10 mouse cellular contexts compared by ENCODE assay signal in the genomic region with DNA sequence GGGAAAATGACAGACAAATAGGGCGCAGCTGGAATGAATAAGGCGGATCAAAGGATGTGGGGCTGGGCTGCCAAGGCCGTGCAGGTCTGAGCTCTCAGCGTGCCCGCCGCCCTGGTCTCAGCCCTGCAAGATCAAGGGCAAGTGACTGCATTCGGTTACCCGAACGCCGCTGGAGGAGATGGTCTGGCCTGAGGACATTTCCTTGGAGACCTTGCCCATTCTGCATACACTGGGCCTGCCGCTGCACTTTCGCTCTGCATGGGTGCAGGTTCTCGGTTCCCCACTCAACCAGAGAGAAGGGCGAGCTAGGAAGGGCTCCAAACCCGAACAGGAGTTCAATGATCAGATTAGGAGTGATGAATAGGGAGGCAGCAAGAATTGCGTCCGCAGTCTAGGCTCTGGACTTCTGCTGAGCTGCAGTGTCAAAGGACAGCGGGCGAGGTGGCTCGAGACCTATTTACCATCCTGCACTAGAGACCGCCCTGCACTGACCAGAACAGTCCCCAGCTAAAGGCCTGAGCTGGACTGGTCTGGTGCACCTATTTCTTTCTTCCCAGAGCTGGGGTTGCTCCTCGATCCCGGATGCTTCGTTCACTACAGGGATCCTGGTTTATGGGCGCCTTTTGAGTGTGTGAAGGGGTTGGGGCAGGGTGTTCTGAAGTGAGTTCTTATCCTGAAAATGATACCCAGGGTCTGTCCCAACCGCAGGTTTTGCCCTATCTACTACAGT. TPM values are rescaled to one million over a fixed set of nuclear protein-coding genes. Genes with fewer than 3 reads are reported as not detected.
DNase-seq lines count a peak whose midpoint lies in the region; ATAC-seq and TF ChIP-seq lines count a peak whose summit lies in the region.
"Had no signal": no experiment of that assay in that cellular context is flagged by ENCODE, and none has a peak within 500 bp of the region (broad histone marks: within the 10 kb centered on the region; RNA-seq: fewer than 3 reads in every experiment).

No protein-coding gene starts in this region.

- no peak overlapping the region for H3K27ac ChIP-seq in kidney, embryonic 15.5 days
- H3K27ac ChIP-seq in hindbrain, postnatal 0 days = peak overlapping the region; percentile 65; the same call in 1 of the 2 replicates
- H3K27ac ChIP-seq in midbrain, postnatal 0 days (ENCODE audit: low read depth, low read length) = peak overlapping the region; percentile 55; the same call in 1 of the 2 replicates

- no peak overlapping the region for H3K9ac ChIP-seq in kidney, embryonic 15.5 days
- H3K9ac ChIP-seq in hindbrain, postnatal 0 days (replicated peaks; ENCODE audit: low read length) = no peak overlapping the region
- H3K9ac ChIP-seq in midbrain, postnatal 0 days (replicated peaks; ENCODE audit: low read length, poor library complexity, severe bottlenecking) = no peak overlapping the region

- peaks cover 13% of the 10 kb centered on the region for H3K4me1 ChIP-seq in kidney, embryonic 15.5 days
- peaks cover 12% of the 10 kb centered on the region; the same call in 1 of the 2 replicates for H3K4me1 ChIP-seq in hindbrain, postnatal 0 days (ENCODE audit: insufficient read depth, low read length)
- peaks cover 5% of the 10 kb centered on the region; the same call in 1 of the 2 replicates for H3K4me1 ChIP-seq in midbrain, postnatal 0 days (ENCODE audit: insufficient read depth, low read length)

- DNase-seq in kidney, postnatal 25 days = no peak
- peak; percentile 60 for DNase-seq in embryo, embryonic 10 days (ENCODE audit: low spot score)
- DNase-seq in hindbrain, postnatal 0 days (ENCODE audit: low spot score) = peak; percentile 14
- no peak for DNase-seq in midbrain, postnatal 0 days (ENCODE audit: low spot score)
- DNase-seq in layer of hippocampus, adult 11-12 months (ENCODE audit: low spot score) = no peak
- DNase-seq in adrenal gland, adult 2 months = no peak
- no peak for DNase-seq in gastrocnemius, postnatal 10 days
- DNase-seq: kidney, adult 2 months had no signal

- no peaks in the 10 kb centered on the region for H3K9me3 ChIP-seq in kidney, embryonic 15.5 days (replicated peaks)
- no peaks in the 10 kb centered on the region for H3K9me3 ChIP-seq in hindbrain, postnatal 0 days (ENCODE audit: low read length)
- no peaks in the 10 kb centered on the region for H3K9me3 ChIP-seq in midbrain, postnatal 0 days (ENCODE audit: low read length)

- peak overlapping the region; percentile 42 for H3K4me3 ChIP-seq in kidney, embryonic 15.5 days (replicated peaks)
- H3K4me3 ChIP-seq in hindbrain, postnatal 0 days (ENCODE audit: low read length) = peak overlapping the region; percentile 36; the same call in 1 of the 2 replicates
- H3K4me3 ChIP-seq in midbrain, postnatal 0 days (ENCODE audit: low read depth, low read length) = no peak overlapping the region

- TF ChIP-seq CTCF in hindbrain, postnatal 0 days (IDR thresholded peaks at IDR 0.05; ENCODE audit: low read depth) = no peak
- no peak for TF ChIP-seq CTCF in midbrain, postnatal 0 days (IDR thresholded peaks at IDR 0.05)

- ATAC-seq in kidney, embryonic 15.5 days (replicated peaks; ENCODE audit: low FRiP score) = no peak
- no peak; the same call in 1 of the 2 replicates for ATAC-seq in hindbrain, postnatal 0 days
- ATAC-seq in midbrain, postnatal 0 days (ENCODE audit: low FRiP score) = no peak

- peak overlapping the region; percentile 64 for H3K4me2 ChIP-seq in kidney, embryonic 15.5 days
- H3K4me2 ChIP-seq in hindbrain, postnatal 0 days (ENCODE audit: low read depth, low read length) = peak overlapping the region; percentile 71
- peak overlapping the region; percentile 49; the same call in 1 of the 2 replicates for H3K4me2 ChIP-seq in midbrain, postnatal 0 days (ENCODE audit: low read depth, low read length, poor library complexity, severe bottlenecking)

- H3K36me3 ChIP-seq in kidney, embryonic 15.5 days = no peaks in the 10 kb centered on the region
- no peaks in the 10 kb centered on the region for H3K36me3 ChIP-seq in hindbrain, postnatal 0 days (ENCODE audit: insufficient read depth, low read length)
- H3K36me3 ChIP-seq in midbrain, postnatal 0 days (ENCODE audit: insufficient read depth, low read length) = no peaks in the 10 kb centered on the region

- peaks cover 97% of the 10 kb centered on the region for H3K27me3 ChIP-seq in kidney, embryonic 15.5 days
- H3K27me3 ChIP-seq in hindbrain, postnatal 0 days (ENCODE audit: insufficient read depth, low read length) = peaks cover 14% of the 10 kb centered on the region; the same call in 1 of the 2 replicates
- peaks cover 17% of the 10 kb centered on the region for H3K27me3 ChIP-seq in midbrain, postnatal 0 days (ENCODE audit: insufficient read depth, low read length)

- 3% methylated on average over 26 of the region's 26 CpGs for WGBS in kidney, embryonic 15.5 days
- WGBS in hindbrain, postnatal 0 days = 28% methylated on average over 26 of the region's 26 CpGs
- 35% methylated on average over 26 of the region's 26 CpGs for WGBS in midbrain, postnatal 0 days

RNA-seq across cellular contexts. Expression of gene Irx2, which starts 9.9 kb away (rescaled TPM):
- polyA plus RNA-seq in kidney, embryonic 15.5 days (2015; fragmentation: Nextera tagmentation; extraction: Ambion mirVana) = 7.9 and 8.0 TPM in 2 replicates
- total RNA-seq in hindbrain, postnatal 0 days (2014; rRNA removed) = 46.9 and 48.7 TPM in 2 replicates
- 23.6 and 24.9 TPM in 2 replicates for polyA plus RNA-seq in hindbrain, postnatal 0 days (2015; fragmentation: Nextera tagmentation; extraction: Ambion mirVana)
- total RNA-seq in midbrain, postnatal 0 days (2014; rRNA removed) = 68.5 and 76.4 TPM in 2 replicates
- 21.2 and 26.5 TPM in 2 replicates for polyA plus RNA-seq in midbrain, postnatal 0 days (2015; fragmentation: Nextera tagmentation; extraction: Ambion mirVana)
- total RNA-seq in adrenal gland, adult 2 months (2021) = under 1 TPM in 1 of 2 experiments, not detected in 1; 0.21 TPM
- 0.22 and 0.25 TPM in 2 replicates for polyA plus RNA-seq in adrenal gland, adult 2 months (2012; rRNA removed)
- under 1 TPM in 1 of 2 experiments, not detected in 1; 0.18 TPM for total RNA-seq in gastrocnemius, postnatal 10 days (2021)
- total RNA-seq: neutrophil, adult 5-6 weeks had no signal

Comparison
In these comparisons a context has a peak if more than half of its experiments do, and no peak if none do; other contexts are left out.
1. DNase-seq: peak in embryo, embryonic 10 days (single experiment) and hindbrain, postnatal 0 days (single experiment); none in kidney, postnatal 25 days (0 of 2), midbrain, postnatal 0 days (single experiment), layer of hippocampus, adult 11-12 months (single experiment), adrenal gland, adult 2 months (single experiment) and gastrocnemius, postnatal 10 days (single experiment).
2. RNA of gene Irx2, which starts 9.9 kb away (total RNA-seq): 68.5 to 76.4 TPM in midbrain, postnatal 0 days and 46.9 to 48.7 TPM in hindbrain, postnatal 0 days; 0.21 TPM in adrenal gland, adult 2 months and 0.18 TPM in gastrocnemius, postnatal 10 days; every median in the first group is over 10 times any median in the second.
3. Peak in every context shown above with its lines, with median percentiles within 50 percentile points of each other: H3K4me2 ChIP-seq.